Mouse (Mus musculus) liver, adult 2 months (tissue): Measurements from ENCODE around the gene Gm45711.
"Not testable (repeated sequence)": the region's sequence is repeated elsewhere in the genome, so short reads cannot be mapped to it uniquely, and the experiment has no call there.

Source experiments
- CTCF ChIP-seq: fragments of 200-500 bp; IDR thresholded peaks from 2 replicates; pipeline ENCODE4 v1.5.1; 2011; ENCODE audit warnings: low read depth, low read length, control low read depth
- POLR2A ChIP-seq: fragments of 200-500 bp; IDR thresholded peaks from 2 replicates; pipeline ENCODE4 v1.6.1; 2011; ENCODE audit warnings: low read length, control low read depth; ENCODE audit not compliant: insufficient read depth; ENCODE audit errors: extremely low read depth

DNA sequence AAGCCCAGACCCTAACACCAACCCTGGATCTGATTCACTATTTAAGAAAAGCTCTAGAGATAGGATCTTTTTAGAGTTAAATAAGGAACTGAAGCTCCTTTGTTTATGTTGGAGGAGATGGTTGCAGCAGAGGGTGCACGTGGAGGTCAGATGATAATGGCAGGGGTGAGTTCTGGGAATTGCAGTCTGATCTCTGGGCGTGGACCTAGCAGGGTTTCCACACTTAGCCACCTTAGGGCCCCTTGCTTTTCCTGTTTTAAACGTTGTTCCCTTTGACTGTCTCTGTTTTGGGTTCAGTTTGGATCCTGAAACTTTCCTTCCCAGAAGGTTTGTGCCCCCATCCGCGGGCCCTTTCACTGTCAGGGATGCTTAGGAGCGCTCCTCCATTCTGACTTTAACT, 1.5 kb downstream of the Gm45711 start:
- not testable (repeated sequence) for TF ChIP-seq CTCF, POLR2A
